Mouse (Mus musculus) NIH3T3 (cell line): ENCODE data around the gene Olfr853.

Experiments used
- DNase-seq: peaks from one replicate; pipeline ENCODE4 v3.0.0-alpha.2; 2012; ENCODE audit warnings: low read depth

Olfr853 gene

DNA sequence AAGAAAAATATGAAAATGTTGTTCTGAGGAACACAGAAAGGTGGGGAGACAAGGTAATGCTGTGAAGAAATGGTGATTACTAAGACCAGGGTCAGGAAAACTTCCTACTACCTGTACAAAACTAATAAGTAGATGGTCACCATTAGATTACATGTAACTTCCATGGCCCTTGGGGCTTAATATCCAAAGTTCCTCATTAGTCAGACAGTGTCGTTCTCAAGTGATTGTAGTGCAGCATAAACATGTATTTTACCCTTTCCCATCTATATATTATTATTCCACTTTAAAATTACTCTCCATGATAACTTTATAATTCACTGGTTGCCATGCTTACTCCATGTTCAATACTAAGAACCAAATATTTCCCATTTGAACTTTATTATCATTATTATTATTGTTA is at the start of gene Olfr853:
Gene Olfr853, minus strand, starts transcription at position 101 of the 400 bp plus-strand sequence.
- DNase-seq, result no peak

DNA sequence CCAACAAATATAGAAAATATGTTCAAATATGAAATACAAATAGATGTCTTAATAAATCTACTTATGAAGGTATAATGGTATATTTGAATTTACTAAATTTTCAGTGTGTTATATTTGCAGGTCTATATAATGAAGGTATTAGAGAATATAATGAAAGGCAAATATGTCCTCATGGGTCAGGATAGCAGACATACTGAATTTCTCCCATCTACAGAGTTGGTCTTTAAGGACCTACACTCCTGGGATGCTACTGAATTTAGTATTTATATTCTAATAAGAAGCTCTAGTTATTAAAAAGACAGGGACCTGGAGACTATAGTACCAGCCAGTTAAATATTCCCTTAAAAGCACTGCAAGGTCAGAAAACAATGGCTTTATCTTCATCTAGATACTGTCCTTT is 41.4 kb upstream of the Olfr853 start, which contains the start of gene Olfr855:
Gene Olfr855, plus strand, starts transcription at position 301 of the 400 bp plus-strand sequence.
- no peak for DNase-seq

DNA sequence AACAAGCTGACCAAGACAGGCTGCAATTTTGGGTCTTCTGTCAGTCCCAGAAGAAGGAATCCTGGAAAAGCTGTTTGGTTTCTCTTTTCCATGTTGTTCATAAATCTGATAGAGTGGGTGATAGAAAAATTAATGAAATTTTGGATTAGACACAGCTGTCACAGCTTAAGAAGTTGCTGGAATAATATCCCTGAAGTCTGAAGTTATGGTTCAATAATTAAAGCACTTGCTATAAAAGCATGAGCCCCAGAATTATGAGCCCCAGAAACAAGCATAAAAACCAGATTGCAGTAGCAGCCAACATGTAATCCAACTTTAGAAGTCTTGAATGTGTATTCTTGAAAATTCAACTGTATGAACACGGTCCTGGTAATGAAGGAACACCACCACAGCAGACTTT is 26.4 kb upstream of the Olfr853 start, which contains the start of gene Olfr854:
Gene Olfr854, minus strand, starts transcription at position 101 of the 400 bp plus-strand sequence.
- DNase-seq, result no peak

DNA sequence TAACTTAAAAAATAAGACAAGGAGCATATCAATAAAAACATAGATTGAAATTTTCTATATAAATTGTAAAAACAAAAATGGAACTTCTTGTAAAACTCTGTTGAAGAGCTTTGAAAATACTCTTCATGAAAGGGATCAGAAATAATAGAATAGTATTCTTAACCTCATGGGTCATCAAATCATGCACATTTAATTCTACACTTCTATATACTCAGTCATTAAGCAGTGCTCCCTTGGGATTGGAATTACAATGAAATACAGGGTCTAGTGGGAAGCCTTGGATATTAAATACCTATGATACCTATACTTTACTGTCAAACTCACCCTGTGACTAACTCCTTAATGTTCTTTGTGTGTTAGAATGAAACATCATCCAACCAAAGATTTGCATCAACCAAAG is 47.9 kb downstream of the Olfr853 start, which contains the start of gene Olfr851:
Gene Olfr851, plus strand, starts transcription at position 301 of the 400 bp plus-strand sequence.
- DNase-seq, result no peak
